Mouse (Mus musculus): ENCODE results near the gene Pkmyt1. TPM values are rescaled to one million over a fixed set of nuclear protein-coding genes. Genes with fewer than 3 reads are reported as not detected.
A peak's percentile ranks its signal among the peaks of the same experiment; 100 is the strongest.

Gene Pkmyt1
- polyA plus RNA-seq, 1 experiment from 2014 or later: 68.6 TPM

GRCm38 (mm10) chr17:23776216-23776615 is 50.1 kb downstream of the Pkmyt1 start:
- no peaks in the 10 kb centered on the region for H3K36me3 ChIP-seq
- no peaks in the 10 kb centered on the region for H3K4me1 ChIP-seq
- H3K4me3 ChIP-seq: no peak overlapping the region
- H3K27ac ChIP-seq: no peak overlapping the region
- no peaks in the 10 kb centered on the region for H3K9me3 ChIP-seq
- no peak overlapping the region for H3K4me2 ChIP-seq
- H3K27me3 ChIP-seq: no peaks in the 10 kb centered on the region
- H3K9ac ChIP-seq: no peak overlapping the region
- ATAC-seq (ENCODE audit: borderline replicate concordance, extremely low read depth, low FRiP score, low TSS enrichment): no peak
- WGBS: 72% methylated on average over 10 of the region's 10 CpGs

- 55% methylated on average over 2 of the region's 2 CpGs for WGBS
- Histone ChIP-seq H3K4me1 (no peaks in the 10 kb centered on the region), H3K9me3 (no peaks in the 10 kb centered on the region), H3K9ac (no peak overlapping the region), H3K36me3 (no peaks in the 10 kb centered on the region), H3K4me3 (no peak overlapping the region), H3K27me3 (no peaks in the 10 kb centered on the region), H3K4me2 (no peak overlapping the region), H3K27ac (no peak overlapping the region)
- ATAC-seq (ENCODE audit: borderline replicate concordance, extremely low read depth, low FRiP score, low TSS enrichment): no peak
Observed at GRCm38 (mm10) chr17:23777141-23777540, 51.0 kb downstream of the Pkmyt1 start.

GRCm38 (mm10) chr17:23778447-23778846 is 52.3 kb downstream of the Pkmyt1 start:
- Histone ChIP-seq H3K9me3 (no peaks in the 10 kb centered on the region), H3K27ac (no peak overlapping the region), H3K4me1 (no peaks in the 10 kb centered on the region), H3K4me3 (no peak overlapping the region), H3K4me2 (no peak overlapping the region), H3K9ac (no peak overlapping the region), H3K27me3 (no peaks in the 10 kb centered on the region), H3K36me3 (no peaks in the 10 kb centered on the region)
- WGBS: 40% methylated on average over 2 of the region's 2 CpGs
- ATAC-seq (ENCODE audit: borderline replicate concordance, extremely low read depth, low FRiP score, low TSS enrichment): no peak

- no peaks in the 10 kb centered on the region for H3K36me3 ChIP-seq
- no peak overlapping the region for H3K4me2 ChIP-seq
- no peak for ATAC-seq (ENCODE audit: borderline replicate concordance, extremely low read depth, low FRiP score, low TSS enrichment)
- H3K4me1 ChIP-seq: peaks cover 11% of the 10 kb centered on the region
- no peak overlapping the region for H3K27ac ChIP-seq
- H3K4me3 ChIP-seq: no peak overlapping the region
- no peak overlapping the region for H3K9ac ChIP-seq
- H3K9me3 ChIP-seq: no peaks in the 10 kb centered on the region
- no peaks in the 10 kb centered on the region for H3K27me3 ChIP-seq
Observed at GRCm38 (mm10) chr17:23783352-23783751, 57.2 kb downstream of the Pkmyt1 start.

- 2% methylated on average over 40 of the region's 43 CpGs for WGBS
Observed at GRCm38 (mm10) chr17:23785561-23786471, 59.7 kb downstream of the Pkmyt1 start, which contains the start of gene Flywch2. Gene Flywch2, minus strand, starts transcription at chr17:23786081.

More at GRCm38 (mm10) chr17:23785561-23786471, 59.7 kb downstream of the Pkmyt1 start, which contains the start of gene Flywch2:
- H3K36me3 ChIP-seq: no peaks in the 10 kb centered on the region
- peak within 1 kb of the TSS; percentile 58 for H3K9ac ChIP-seq
- peak; percentile 73 for ATAC-seq (ENCODE audit: borderline replicate concordance, extremely low read depth, low FRiP score, low TSS enrichment)
- peak within 1 kb of the TSS; percentile 91 for H3K4me2 ChIP-seq
- H3K4me3 ChIP-seq: peak within 1 kb of the TSS; percentile 60
- no peaks in the 10 kb centered on the region for H3K27me3 ChIP-seq
- peak within 1 kb of the TSS; percentile 13; the same call in 1 of the 2 replicates for H3K27ac ChIP-seq
- peaks cover 24% of the 10 kb centered on the region for H3K4me1 ChIP-seq
- H3K9me3 ChIP-seq: no peaks in the 10 kb centered on the region

Other genes with a start within 250 kb of the Pkmyt1 start
- not detected in 2 replicates for gene Vmn2r117, start 246.6 kb upstream of the Pkmyt1 start, polyA plus RNA-seq (2015; fragmentation: Nextera tagmentation; extraction: Ambion mirVana)
- gene Zfp213, start 162.1 kb upstream of the Pkmyt1 start, polyA plus RNA-seq (2015; fragmentation: Nextera tagmentation; extraction: Ambion mirVana): 20.9 and 21.5 TPM in 2 replicates
- gene Zfp13, start 126.8 kb upstream of the Pkmyt1 start, polyA plus RNA-seq (2015; fragmentation: Nextera tagmentation; extraction: Ambion mirVana): 15.0 and 15.3 TPM in 2 replicates
- gene Zscan10, start 125.5 kb upstream of the Pkmyt1 start, polyA plus RNA-seq (2015; fragmentation: Nextera tagmentation; extraction: Ambion mirVana): 0.18 and 0.40 TPM in 2 replicates
- gene Mmp25, start 81.1 kb upstream of the Pkmyt1 start, polyA plus RNA-seq (2015; fragmentation: Nextera tagmentation; extraction: Ambion mirVana): 0.41 and 0.53 TPM in 2 replicates
- 3.5 and 4.0 TPM in 2 replicates for gene Bicdl2, start 65.8 kb upstream of the Pkmyt1 start, polyA plus RNA-seq (2015; fragmentation: Nextera tagmentation; extraction: Ambion mirVana)
- gene Hcfc1r1, start 52.7 kb upstream of the Pkmyt1 start, polyA plus RNA-seq (2015; fragmentation: Nextera tagmentation; extraction: Ambion mirVana): 59.5 and 64.5 TPM in 2 replicates
- 48.3 and 49.1 TPM in 2 replicates for gene Thoc6, start 52.5 kb upstream of the Pkmyt1 start, polyA plus RNA-seq (2015; fragmentation: Nextera tagmentation; extraction: Ambion mirVana)
- gene Tnfrsf12a, start 48.9 kb upstream of the Pkmyt1 start, polyA plus RNA-seq (2015; fragmentation: Nextera tagmentation; extraction: Ambion mirVana): 26.8 and 28.5 TPM in 2 replicates
- gene Cldn6, start 47.1 kb upstream of the Pkmyt1 start, polyA plus RNA-seq (2015; fragmentation: Nextera tagmentation; extraction: Ambion mirVana): 237 and 246 TPM in 2 replicates
- gene Cldn9, start 42.3 kb upstream of the Pkmyt1 start, polyA plus RNA-seq (2015; fragmentation: Nextera tagmentation; extraction: Ambion mirVana): 4.4 and 4.8 TPM in 2 replicates
- 0.09 and 0.28 TPM in 2 replicates for gene 1520401A03Rik, start 3.6 kb upstream of the Pkmyt1 start, polyA plus RNA-seq (2015; fragmentation: Nextera tagmentation; extraction: Ambion mirVana)
- 43.9 and 46.7 TPM in 2 replicates for gene Paqr4, start 14.5 kb downstream of the Pkmyt1 start, polyA plus RNA-seq (2015; fragmentation: Nextera tagmentation; extraction: Ambion mirVana)
- gene Kremen2, start 19.5 kb downstream of the Pkmyt1 start, polyA plus RNA-seq (2015; fragmentation: Nextera tagmentation; extraction: Ambion mirVana): 0.38 and 1.1 TPM in 2 replicates
- 70.5 TPM in 2 replicates for gene Flywch1, start 45.3 kb downstream of the Pkmyt1 start, polyA plus RNA-seq (2015; fragmentation: Nextera tagmentation; extraction: Ambion mirVana)
- gene Flywch2, start 59.7 kb downstream of the Pkmyt1 start, polyA plus RNA-seq (2015; fragmentation: Nextera tagmentation; extraction: Ambion mirVana): 28.4 and 29.1 TPM in 2 replicates
- gene Srrm2, start 64.2 kb downstream of the Pkmyt1 start, polyA plus RNA-seq (2015; fragmentation: Nextera tagmentation; extraction: Ambion mirVana): 416 and 431 TPM in 2 replicates
- 927 and 1,006 TPM in 2 replicates for gene Elob, start 102.8 kb downstream of the Pkmyt1 start, polyA plus RNA-seq (2015; fragmentation: Nextera tagmentation; extraction: Ambion mirVana)
- gene Prss33, start 109.7 kb downstream of the Pkmyt1 start, polyA plus RNA-seq (2015; fragmentation: Nextera tagmentation; extraction: Ambion mirVana): 0.12 TPM in 1 of 2 replicates, not detected in the other
- not detected in 2 replicates for gene Prss32, start 117.5 kb downstream of the Pkmyt1 start, polyA plus RNA-seq (2015; fragmentation: Nextera tagmentation; extraction: Ambion mirVana)
- 1.1 and 1.3 TPM in 2 replicates for gene Prss41, start 117.8 kb downstream of the Pkmyt1 start, polyA plus RNA-seq (2015; fragmentation: Nextera tagmentation; extraction: Ambion mirVana)
- gene Prss21, start 141.7 kb downstream of the Pkmyt1 start, polyA plus RNA-seq (2015; fragmentation: Nextera tagmentation; extraction: Ambion mirVana): not detected in 2 replicates
- gene Dcpp1, start 154.5 kb downstream of the Pkmyt1 start, polyA plus RNA-seq (2015; fragmentation: Nextera tagmentation; extraction: Ambion mirVana): 0.71 TPM in 1 of 2 replicates, not detected in the other
- gene Dcpp2, start 154.5 kb downstream of the Pkmyt1 start, polyA plus RNA-seq (2015; fragmentation: Nextera tagmentation; extraction: Ambion mirVana): not detected in 2 replicates
- gene Dcpp3, start 191.1 kb downstream of the Pkmyt1 start, polyA plus RNA-seq (2015; fragmentation: Nextera tagmentation; extraction: Ambion mirVana): 1.8 and 2.0 TPM in 2 replicates
- gene Sbp, start 215.3 kb downstream of the Pkmyt1 start, polyA plus RNA-seq (2015; fragmentation: Nextera tagmentation; extraction: Ambion mirVana): not detected in 2 replicates
- not detected in 2 replicates for gene Sbpl, start 228.9 kb downstream of the Pkmyt1 start, polyA plus RNA-seq (2015; fragmentation: Nextera tagmentation; extraction: Ambion mirVana)